Mouse (Mus musculus): ENCODE measurements around the gene Fbxo9.

DNA sequence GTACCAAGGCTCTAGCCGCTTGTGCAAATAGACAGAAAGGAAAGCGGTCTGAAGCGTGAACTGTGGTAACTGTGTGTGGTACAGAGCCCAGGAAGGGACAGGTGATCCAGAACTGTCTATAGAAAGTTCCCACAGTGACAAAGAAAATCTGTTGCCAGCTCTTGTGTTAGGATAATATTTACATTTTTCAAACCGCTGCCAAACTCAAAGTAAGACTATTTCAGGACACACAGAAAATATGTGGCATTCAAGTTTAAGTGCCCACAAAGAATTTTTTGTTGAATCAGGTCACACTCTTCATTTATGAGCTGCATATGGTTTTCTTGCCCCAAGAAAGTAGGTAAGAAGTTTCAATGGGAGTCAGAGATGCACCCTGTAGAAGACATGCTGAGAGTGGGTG lies 75.9 kb downstream of the Fbxo9 start:
- no peak for TF ChIP-seq CTCF (IDR thresholded peaks at IDR 0.05; ENCODE audit: low read depth, low read length)
- no peak for TF ChIP-seq TAL1 (conservative IDR thresholded peaks at IDR 0.05; ENCODE audit: low read depth, low read length)
- no peak for TF ChIP-seq GATA1 (IDR thresholded peaks at IDR 0.05; ENCODE audit: borderline replicate concordance, low read length)
- TF ChIP-seq GATA2 (IDR thresholded peaks at IDR 0.05; ENCODE audit: borderline replicate concordance, low read depth, low read length): no peak
